Mouse (Mus musculus): ENCODE measurements around the gene Gpd1l. TPM values are rescaled to one million over a fixed set of nuclear protein-coding genes. Genes with fewer than 3 reads are reported as not detected.
A peak's percentile ranks its signal among the peaks of the same experiment; 100 is the strongest.

Gene Gpd1l
- polyA plus RNA-seq, 1 experiment from 2014 or later, result 11.2 TPM

DNA sequence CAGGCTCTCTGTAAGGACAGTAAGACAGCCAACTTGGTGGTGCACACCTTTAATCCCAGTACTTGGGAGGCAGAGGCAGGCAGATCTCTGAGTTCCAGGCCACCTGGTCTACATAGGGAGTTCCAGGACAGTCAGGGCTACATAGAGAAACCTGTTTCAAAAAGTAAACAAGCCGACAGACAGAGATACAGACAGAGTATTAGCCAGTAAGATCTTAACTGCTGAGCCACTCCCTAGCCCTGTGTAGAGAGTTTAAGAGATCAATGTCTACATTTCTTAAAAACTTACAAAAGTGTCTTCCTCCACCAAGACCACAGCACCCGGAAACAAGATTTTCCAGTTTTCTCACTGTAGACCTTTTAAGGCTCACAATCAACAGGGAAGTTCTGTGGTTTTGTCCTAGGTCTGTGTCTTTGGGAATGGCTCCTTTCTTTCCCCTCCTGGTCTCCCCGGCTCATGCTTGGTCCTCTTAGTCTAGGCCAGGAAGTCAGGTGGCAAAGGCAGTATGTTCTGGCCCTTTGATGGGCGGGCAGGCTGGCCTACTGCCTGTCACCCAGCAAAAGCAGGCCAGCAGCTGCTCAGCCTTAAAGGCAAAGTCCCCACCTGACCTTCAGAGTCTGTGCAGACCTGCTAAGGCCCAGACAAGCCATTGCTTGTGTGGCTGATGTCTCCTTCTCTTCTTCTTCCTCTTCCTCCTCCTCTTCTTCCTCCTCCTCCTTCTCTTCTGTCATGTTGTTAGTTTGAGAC is 26.4 kb upstream of the Gpd1l start:
- Histone ChIP-seq H3K9ac (ENCODE audit: low read length) (no peak overlapping the region), H3K36me3 (ENCODE audit: control insufficient read depth, insufficient read depth, low read length) (no peaks in the 10 kb centered on the region), H3K4me2 (no peak overlapping the region), H3K9me3 (ENCODE audit: control insufficient read depth, low read length) (no peaks in the 10 kb centered on the region), H3K4me1 (ENCODE audit: control insufficient read depth, insufficient read depth, low read length) (no peaks in the 10 kb centered on the region), H3K27ac (ENCODE audit: low read depth, low read length) (no peak overlapping the region), H3K27me3 (ENCODE audit: control insufficient read depth, insufficient read depth, low read length) (no peaks in the 10 kb centered on the region), H3K4me3 (ENCODE audit: low read depth, low read length) (no peak overlapping the region)
- ATAC-seq (ENCODE audit: low FRiP score), result no peak
- no peak for DNase-seq (ENCODE audit: low spot score, missing footprints)
- WGBS, result 83% methylated on average over 4 of the region's 4 CpGs

DNA sequence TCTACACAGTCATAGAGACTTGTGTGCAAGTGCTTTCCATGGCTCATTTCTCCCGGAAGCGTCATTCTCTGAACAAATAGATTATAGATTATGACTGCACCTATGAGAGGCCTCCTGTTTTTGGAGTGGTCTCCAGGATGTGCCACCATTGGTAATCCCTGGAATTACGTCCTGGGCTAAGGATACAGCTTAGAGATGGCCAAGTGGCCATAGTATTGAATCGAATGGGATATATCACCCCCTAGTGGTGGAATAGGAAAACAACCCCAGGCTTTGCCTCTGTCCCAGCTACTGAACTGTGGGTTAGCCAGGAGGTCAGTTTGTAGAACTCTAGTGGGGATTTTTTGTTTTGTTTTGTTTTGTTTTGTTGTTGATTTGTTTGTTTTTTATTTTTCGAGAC is 23.2 kb upstream of the Gpd1l start:
- Histone ChIP-seq H3K4me1 (ENCODE audit: control insufficient read depth, insufficient read depth, low read length) (no peaks in the 10 kb centered on the region), H3K27ac (ENCODE audit: low read depth, low read length) (no peak overlapping the region), H3K27me3 (ENCODE audit: control insufficient read depth, insufficient read depth, low read length) (no peaks in the 10 kb centered on the region), H3K4me3 (ENCODE audit: low read depth, low read length) (no peak overlapping the region), H3K9me3 (ENCODE audit: control insufficient read depth, low read length) (no peaks in the 10 kb centered on the region), H3K9ac (ENCODE audit: low read length) (no peak overlapping the region), H3K36me3 (ENCODE audit: control insufficient read depth, insufficient read depth, low read length) (no peaks in the 10 kb centered on the region), H3K4me2 (no peak overlapping the region)
- peak; percentile 46; the same call in 1 of the 2 replicates for ATAC-seq (ENCODE audit: low FRiP score)
- peak; percentile 91 for DNase-seq (ENCODE audit: low spot score, missing footprints)
- 49% methylated on average over 5 of the region's 5 CpGs for WGBS

- Histone ChIP-seq H3K36me3 (ENCODE audit: control insufficient read depth, insufficient read depth, low read length) (no peaks in the 10 kb centered on the region), H3K27ac (ENCODE audit: low read depth, low read length) (no peak overlapping the region), H3K9me3 (ENCODE audit: control insufficient read depth, low read length) (no peaks in the 10 kb centered on the region), H3K4me2 (no peak overlapping the region), H3K4me1 (ENCODE audit: control insufficient read depth, insufficient read depth, low read length) (no peaks in the 10 kb centered on the region), H3K4me3 (ENCODE audit: low read depth, low read length) (no peak overlapping the region), H3K9ac (ENCODE audit: low read length) (no peak overlapping the region), H3K27me3 (ENCODE audit: control insufficient read depth, insufficient read depth, low read length) (no peaks in the 10 kb centered on the region)
- DNase-seq (ENCODE audit: low spot score, missing footprints) (no peak), ATAC-seq (ENCODE audit: low FRiP score) (no peak)
- WGBS, result 93% methylated on average over 11 of the region's 11 CpGs
Measured at GRCm38 (mm10) chr9:114955340-114955739, 21.6 kb upstream of the Gpd1l start.

DNA sequence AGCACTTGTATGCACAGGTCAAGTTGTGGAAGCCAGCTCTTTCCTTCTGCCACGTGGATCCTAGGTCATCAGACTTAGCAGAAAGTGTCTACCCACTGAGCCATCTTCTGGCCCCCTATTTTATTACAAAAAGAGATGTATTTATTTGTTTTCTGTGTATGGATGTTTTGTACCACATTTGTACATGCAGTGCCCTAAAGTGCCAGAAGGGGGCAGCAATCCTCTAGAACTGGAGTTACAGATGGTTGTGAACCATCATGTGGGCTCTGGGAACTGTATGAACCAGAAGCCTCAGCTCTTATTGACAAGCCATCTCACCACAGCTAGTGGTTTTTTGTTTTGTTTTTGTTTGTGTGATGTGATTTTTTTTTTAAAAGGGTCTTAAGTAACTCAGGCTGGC is 19.1 kb upstream of the Gpd1l start:
- H3K27ac ChIP-seq (ENCODE audit: low read depth, low read length), result no peak overlapping the region
- no peaks in the 10 kb centered on the region for H3K36me3 ChIP-seq (ENCODE audit: control insufficient read depth, insufficient read depth, low read length)
- H3K4me3 ChIP-seq (ENCODE audit: low read depth, low read length), result no peak overlapping the region
- ATAC-seq (ENCODE audit: low FRiP score) (no peak), DNase-seq (ENCODE audit: low spot score, missing footprints) (no peak)
- no peaks in the 10 kb centered on the region for H3K9me3 ChIP-seq (ENCODE audit: control insufficient read depth, low read length)
- H3K4me2 ChIP-seq, result no peak overlapping the region
- H3K27me3 ChIP-seq (ENCODE audit: control insufficient read depth, insufficient read depth, low read length), result no peaks in the 10 kb centered on the region
- no peaks in the 10 kb centered on the region for H3K4me1 ChIP-seq (ENCODE audit: control insufficient read depth, insufficient read depth, low read length)
- WGBS, result 40% methylated on average over 1 of the region's 1 CpGs
- H3K9ac ChIP-seq (ENCODE audit: low read length), result no peak overlapping the region

DNA sequence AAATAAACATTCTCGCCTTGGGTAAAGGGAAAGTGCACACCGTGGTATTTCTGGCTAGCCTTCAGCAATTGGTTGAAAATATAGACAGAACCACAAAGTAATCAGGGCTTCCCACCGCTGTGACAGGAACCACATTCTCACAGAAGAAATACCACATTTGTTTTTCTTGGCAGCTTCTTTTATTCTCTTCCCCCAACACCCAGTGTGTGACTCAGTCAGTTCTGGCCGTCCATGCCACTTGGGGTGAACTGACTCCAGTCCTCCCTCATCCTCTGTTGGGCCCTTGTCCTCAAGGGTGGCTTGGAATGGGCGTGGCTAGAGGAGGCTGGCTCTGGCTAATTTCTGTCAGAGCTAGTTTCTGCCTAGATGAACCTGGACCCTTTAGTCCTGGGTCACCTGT is 14.6 kb upstream of the Gpd1l start:
- 67% methylated on average over 5 of the region's 5 CpGs for WGBS
- Histone ChIP-seq H3K9ac (ENCODE audit: low read length) (no peak overlapping the region), H3K27ac (ENCODE audit: low read depth, low read length) (no peak overlapping the region), H3K27me3 (ENCODE audit: control insufficient read depth, insufficient read depth, low read length) (no peaks in the 10 kb centered on the region), H3K4me3 (ENCODE audit: low read depth, low read length) (no peak overlapping the region), H3K9me3 (ENCODE audit: control insufficient read depth, low read length) (no peaks in the 10 kb centered on the region), H3K4me1 (ENCODE audit: control insufficient read depth, insufficient read depth, low read length) (no peaks in the 10 kb centered on the region), H3K36me3 (ENCODE audit: control insufficient read depth, insufficient read depth, low read length) (no peaks in the 10 kb centered on the region), H3K4me2 (no peak overlapping the region)
- DNase-seq (ENCODE audit: low spot score, missing footprints) (no peak), ATAC-seq (ENCODE audit: low FRiP score) (no peak)

GRCm38 (mm10) chr9:114945576-114945975 is 11.8 kb upstream of the Gpd1l start:
- no peak for ATAC-seq (ENCODE audit: low FRiP score)
- Histone ChIP-seq H3K9me3 (ENCODE audit: control insufficient read depth, low read length) (no peaks in the 10 kb centered on the region; the same call in 1 of the 2 replicates), H3K4me3 (ENCODE audit: low read depth, low read length) (no peak overlapping the region), H3K36me3 (ENCODE audit: control insufficient read depth, insufficient read depth, low read length) (no peaks in the 10 kb centered on the region), H3K27ac (ENCODE audit: low read depth, low read length) (no peak overlapping the region), H3K4me1 (ENCODE audit: control insufficient read depth, insufficient read depth, low read length) (no peaks in the 10 kb centered on the region), H3K4me2 (no peak overlapping the region), H3K27me3 (ENCODE audit: control insufficient read depth, insufficient read depth, low read length) (no peaks in the 10 kb centered on the region), H3K9ac (ENCODE audit: low read length) (no peak overlapping the region)
- DNase-seq (ENCODE audit: low spot score, missing footprints), result no peak
- WGBS, result 89% methylated on average over 6 of the region's 6 CpGs

- H3K9me3 ChIP-seq (ENCODE audit: control insufficient read depth, low read length), result no peaks in the 10 kb centered on the region; the same call in 1 of the 2 replicates
- H3K27me3 ChIP-seq (ENCODE audit: control insufficient read depth, insufficient read depth, low read length), result no peaks in the 10 kb centered on the region
- WGBS, result 82% methylated on average over 3 of the region's 3 CpGs
- H3K36me3 ChIP-seq (ENCODE audit: control insufficient read depth, insufficient read depth, low read length), result no peaks in the 10 kb centered on the region
- H3K27ac ChIP-seq (ENCODE audit: low read depth, low read length), result no peak overlapping the region
- H3K9ac ChIP-seq (ENCODE audit: low read length), result no peak overlapping the region
- ATAC-seq (ENCODE audit: low FRiP score) (no peak), DNase-seq (ENCODE audit: low spot score, missing footprints) (no peak)
- no peak overlapping the region for H3K4me2 ChIP-seq
- H3K4me1 ChIP-seq (ENCODE audit: control insufficient read depth, insufficient read depth, low read length), result no peaks in the 10 kb centered on the region
- no peak overlapping the region for H3K4me3 ChIP-seq (ENCODE audit: low read depth, low read length)
Measured at GRCm38 (mm10) chr9:114944642-114945041, 10.9 kb upstream of the Gpd1l start.

- ATAC-seq (ENCODE audit: low FRiP score), result no peak
- 75% methylated on average over 2 of the region's 2 CpGs for WGBS
- H3K4me2 ChIP-seq, result no peak overlapping the region
- no peak overlapping the region for H3K27ac ChIP-seq (ENCODE audit: low read depth, low read length)
- no peaks in the 10 kb centered on the region for H3K27me3 ChIP-seq (ENCODE audit: control insufficient read depth, insufficient read depth, low read length)
- H3K9me3 ChIP-seq (ENCODE audit: control insufficient read depth, low read length), result no peaks in the 10 kb centered on the region; the same call in 1 of the 2 replicates
- peaks cover 10% of the 10 kb centered on the region for H3K4me1 ChIP-seq (ENCODE audit: control insufficient read depth, insufficient read depth, low read length)
- H3K36me3 ChIP-seq (ENCODE audit: control insufficient read depth, insufficient read depth, low read length), result no peaks in the 10 kb centered on the region
- H3K9ac ChIP-seq (ENCODE audit: low read length), result no peak overlapping the region
- peak; percentile 81 for DNase-seq (ENCODE audit: low spot score, missing footprints)
- no peak overlapping the region for H3K4me3 ChIP-seq (ENCODE audit: low read depth, low read length)
Measured at GRCm38 (mm10) chr9:114936687-114937086, 2.9 kb upstream of the Gpd1l start.

DNA sequence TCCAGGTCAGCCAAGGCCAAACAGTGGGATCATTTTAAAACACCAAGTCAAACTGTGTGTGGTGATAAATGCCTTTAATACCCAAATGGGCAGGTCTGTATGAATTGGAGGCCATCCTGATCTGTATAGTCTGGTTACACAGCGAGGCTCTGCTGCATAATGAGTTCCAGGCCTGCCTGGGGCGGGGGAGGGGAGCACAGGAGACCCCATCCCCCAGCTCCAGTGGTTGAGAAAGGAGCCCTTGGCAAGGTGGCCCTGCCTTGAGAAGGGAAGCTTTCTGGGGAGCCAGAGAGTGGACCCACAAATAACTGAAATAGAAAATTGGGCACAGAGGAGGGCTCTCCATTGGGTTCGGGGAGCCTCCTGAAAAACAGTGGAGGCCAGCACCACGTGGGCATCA is 1.5 kb upstream of the Gpd1l start:
- no peak for ATAC-seq (ENCODE audit: low FRiP score)

More for the DNA sequence above, 1.5 kb upstream of the Gpd1l start:
- Histone ChIP-seq H3K9me3 (ENCODE audit: control insufficient read depth, low read length) (no peaks in the 10 kb centered on the region), H3K27me3 (ENCODE audit: control insufficient read depth, insufficient read depth, low read length) (no peaks in the 10 kb centered on the region), H3K4me3 (ENCODE audit: low read depth, low read length) (no peak overlapping the region), H3K4me2 (no peak overlapping the region), H3K9ac (ENCODE audit: low read length) (no peak overlapping the region), H3K4me1 (ENCODE audit: control insufficient read depth, insufficient read depth, low read length) (peaks cover 10% of the 10 kb centered on the region), H3K36me3 (ENCODE audit: control insufficient read depth, insufficient read depth, low read length) (no peaks in the 10 kb centered on the region), H3K27ac (ENCODE audit: low read depth, low read length) (no peak overlapping the region)
- WGBS, result 79% methylated on average over 4 of the region's 4 CpGs
- DNase-seq (ENCODE audit: low spot score, missing footprints), result no peak
